Mouse (Mus musculus) c-Kit-negative CD71-positive TER-119-positive erythroid progenitor cells, embryonic 14.5 days (primary cell): ENCODE measurements around the gene Cyp2c67.
"Not testable (repeated sequence)": the region's sequence is repeated elsewhere in the genome, so short reads cannot be mapped to it uniquely, and the experiment has no call there.

Experiments
- DNase-seq: peaks from one replicate; pipeline ENCODE4 v3.0.0-alpha.2; 2013; ENCODE audit warnings: low read depth, low spot score

The Cyp2c67 gene

GRCm38 (mm10) chr19:39648938-39649337, at the start of gene Cyp2c67:
Gene Cyp2c67, minus strand, starts transcription at chr19:39649051.
- DNase-seq: no peak

GRCm38 (mm10) chr19:39665650-39666049, 16.8 kb upstream of the Cyp2c67 start:
- not testable (repeated sequence) for DNase-seq

- no peak for DNase-seq
These were observed 3.5 kb upstream of the Cyp2c67 start for GRCm38 (mm10) chr19:39652381-39652780.

- DNase-seq: no peak
These were observed 1.3 kb downstream of the Cyp2c67 start for GRCm38 (mm10) chr19:39647519-39647918.

- DNase-seq: not testable (repeated sequence)
These were observed 4.3 kb downstream of the Cyp2c67 start for GRCm38 (mm10) chr19:39644551-39644950.
